Comparison of ENCODE assay signal across 21 mouse cellular contexts in genomic region chr9:71159686-71160085, GRCm38 (mm10). TPM values are rescaled to one million over a fixed set of nuclear protein-coding genes. Genes with fewer than 3 reads are reported as not detected.
"Had no signal": no experiment of that assay in that cellular context is flagged by ENCODE, and none has a peak within 500 bp of the region (broad histone marks: within the 10 kb centered on the region; RNA-seq: fewer than 3 reads in every experiment).

No protein-coding gene starts in this region.

- H3K9ac ChIP-seq: intestine, embryonic 15.5 days; kidney, embryonic 15.5 days; neural tube, embryonic 12.5 days; neural tube, embryonic 15.5 days had no signal

- H3K27me3 ChIP-seq: intestine, embryonic 15.5 days; kidney, embryonic 15.5 days; neural tube, embryonic 12.5 days; neural tube, embryonic 15.5 days had no signal

- ATAC-seq: intestine, embryonic 15.5 days had no signal

- H3K9me3 ChIP-seq: intestine, embryonic 15.5 days; kidney, embryonic 15.5 days; neural tube, embryonic 12.5 days; neural tube, embryonic 15.5 days had no signal

- H3K27ac ChIP-seq: intestine, embryonic 15.5 days; kidney, embryonic 15.5 days; left cerebral cortex, adult 2 months; neural tube, embryonic 12.5 days; neural tube, embryonic 15.5 days; stomach, postnatal 0 days had no signal

- H3K4me1 ChIP-seq: intestine, embryonic 15.5 days; neural tube, embryonic 12.5 days; neural tube, embryonic 15.5 days had no signal

- DNase-seq: kidney, adult 11 months; kidney, adult 8-10 months; kidney, postnatal 10 days; kidney, postnatal 36 days; layer of hippocampus, postnatal 36 days; lung, adult 2 months; midbrain, embryonic 14.5 days; right cerebral cortex, adult 18-20 months; right cerebral cortex, postnatal 14 days; right cerebral cortex, postnatal 4 days; thymus, adult 2 months; thymus, postnatal 14 days; thymus, postnatal 4 days had no signal

- H3K4me3 ChIP-seq: intestine, embryonic 15.5 days; kidney, embryonic 15.5 days; left cerebral cortex, adult 2 months; neural tube, embryonic 12.5 days; neural tube, embryonic 15.5 days had no signal

- H3K36me3 ChIP-seq: intestine, embryonic 15.5 days; kidney, embryonic 15.5 days; neural tube, embryonic 12.5 days; neural tube, embryonic 15.5 days had no signal

- H3K4me2 ChIP-seq: intestine, embryonic 15.5 days; kidney, embryonic 15.5 days; midbrain, embryonic 11.5 days; neural tube, embryonic 12.5 days; neural tube, embryonic 15.5 days had no signal

RNA-seq across cellular contexts. Expression of gene Aqp9, which starts 8.8 kb away (rescaled TPM):
- polyA plus RNA-seq: limb, embryonic 11.5 days had no signal
